Mouse (Mus musculus) granulocyte monocyte progenitor cell, adult 5-6 weeks (primary cell): ENCODE measurements around the gene Cpa1. TPM values are rescaled to one million over a fixed set of nuclear protein-coding genes. Genes with fewer than 3 reads are reported as not detected.

Experiments used
- total RNA-seq, 2 experiments: library from RNA; stranded (forward) in 1 of 2; stranded (reverse) in 1 of 2; fragments of 200-712, 200-1000 nt in 1 of 2; fragments of >200 nt in 1 of 2; fragmentation: Nextera tagmentation in 1 of 2; gene quantifications; 2 replicates each; pipeline ENCODE4 v1.2.3; 2014 to 2017

The Cpa1 gene
- total RNA-seq, 2 experiments from 2014 or later: not detected

Other genes starting within 250 kb of the Cpa1 start
- gene Zc3hc1, start 248.2 kb upstream of the Cpa1 start, total RNA-seq (2014; fragmentation: Nextera tagmentation): 36.6 and 37.9 TPM in 2 replicates
- 40.6 and 45.1 TPM in 2 replicates for gene Zc3hc1, start 248.2 kb upstream of the Cpa1 start, total RNA-seq (2017)
- 30.9 and 31.9 TPM in 2 replicates for gene Klhdc10, start 237.3 kb upstream of the Cpa1 start, total RNA-seq (2014; fragmentation: Nextera tagmentation)
- 52.7 and 57.6 TPM in 2 replicates for gene Klhdc10, start 237.3 kb upstream of the Cpa1 start, total RNA-seq (2017)
- 45.0 and 65.8 TPM in 2 replicates for gene Tmem209, start 129.4 kb upstream of the Cpa1 start, total RNA-seq (2014; fragmentation: Nextera tagmentation)
- 34.0 and 38.2 TPM in 2 replicates for gene Tmem209, start 129.4 kb upstream of the Cpa1 start, total RNA-seq (2017)
- gene Ssmem1, start 129.4 kb upstream of the Cpa1 start, total RNA-seq (2014; fragmentation: Nextera tagmentation): not detected in 2 replicates
- gene Ssmem1, start 129.4 kb upstream of the Cpa1 start, total RNA-seq (2017): 0.21 TPM in 1 of 2 replicates, not detected in the other
- gene Cpa2, start 97.6 kb upstream of the Cpa1 start, total RNA-seq (2014; fragmentation: Nextera tagmentation): not detected in 2 replicates
- 0.30 and 1.1 TPM in 2 replicates for gene Cpa2, start 97.6 kb upstream of the Cpa1 start, total RNA-seq (2017)
- not detected in 2 replicates for gene Cpa4, start 70.8 kb upstream of the Cpa1 start, total RNA-seq (2014; fragmentation: Nextera tagmentation)
- gene Cpa4, start 70.8 kb upstream of the Cpa1 start, total RNA-seq (2017): not detected in 2 replicates
- gene Cpa5, start 28.2 kb upstream of the Cpa1 start, total RNA-seq (2014; fragmentation: Nextera tagmentation): not detected in 2 replicates
- gene Cpa5, start 28.2 kb upstream of the Cpa1 start, total RNA-seq (2017): not detected in 2 replicates
- 3.4 and 3.7 TPM in 2 replicates for gene Cep41, start 54.5 kb downstream of the Cpa1 start, total RNA-seq (2014; fragmentation: Nextera tagmentation)
- gene Cep41, start 54.5 kb downstream of the Cpa1 start, total RNA-seq (2017): 3.2 and 6.1 TPM in 2 replicates
- not detected in 2 replicates for gene Mest, start 84.3 kb downstream of the Cpa1 start, total RNA-seq (2014; fragmentation: Nextera tagmentation)
- gene Mest, start 84.3 kb downstream of the Cpa1 start, total RNA-seq (2017): 0.09 TPM in 1 of 2 replicates, not detected in the other